Mouse (Mus musculus) spleen, postnatal 10 days (tissue): Measurements from ENCODE around the gene Vmn1r3.
"Not testable (repeated sequence)": the region's sequence is repeated elsewhere in the genome, so short reads cannot be mapped to it uniquely, and the experiment has no call there.

Experiments used
- DNase-seq, 2 experiments: peaks; one replicate each; pipeline ENCODE4 v3.0.0; 2021 to 2022; ENCODE audit warnings: low spot score in 2 of 2

The Vmn1r3 gene

DNA sequence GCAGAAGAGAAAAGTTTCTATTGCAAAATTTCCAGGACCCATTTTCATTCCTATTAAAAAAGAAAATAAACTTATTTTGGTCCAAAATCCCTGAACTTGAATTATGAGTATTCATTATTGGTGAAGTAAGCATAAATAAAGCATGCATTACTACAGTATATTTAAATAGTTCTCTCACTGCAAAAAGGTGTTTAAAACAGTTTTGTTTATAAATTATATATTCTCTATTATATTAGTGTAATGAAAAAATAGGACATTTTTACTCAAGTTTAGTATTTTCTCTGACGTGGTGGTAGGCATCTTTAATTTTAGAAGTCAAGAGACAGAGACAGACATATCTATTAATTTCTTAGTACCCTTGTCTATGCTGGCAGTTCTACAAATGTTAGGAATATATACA is at the start of gene Vmn1r3:
Gene Vmn1r3, minus strand, starts transcription at position 101 of the 400 bp plus-strand sequence.
- DNase-seq: not testable (repeated sequence)

DNA sequence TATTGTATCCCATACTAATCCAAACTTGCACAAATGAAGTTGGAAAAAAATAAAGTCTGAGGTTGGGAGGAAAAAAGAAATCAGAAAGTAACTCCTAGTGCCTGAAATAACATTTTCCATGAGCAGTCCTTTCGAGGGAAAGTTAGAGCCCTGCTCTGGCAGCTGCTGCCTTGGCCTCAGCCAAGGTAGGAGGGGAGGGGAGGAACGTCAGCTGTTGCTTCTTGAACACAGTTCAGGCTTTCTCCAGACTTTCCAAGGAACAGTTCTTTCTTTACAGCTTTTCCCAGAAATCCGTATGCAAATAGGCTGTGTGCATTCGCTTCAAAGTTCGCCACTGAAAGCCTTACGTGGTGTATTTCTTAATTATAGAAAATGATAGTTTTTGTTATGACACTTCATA is 46.9 kb upstream of the Vmn1r3 start:
- DNase-seq: no peak

DNA sequence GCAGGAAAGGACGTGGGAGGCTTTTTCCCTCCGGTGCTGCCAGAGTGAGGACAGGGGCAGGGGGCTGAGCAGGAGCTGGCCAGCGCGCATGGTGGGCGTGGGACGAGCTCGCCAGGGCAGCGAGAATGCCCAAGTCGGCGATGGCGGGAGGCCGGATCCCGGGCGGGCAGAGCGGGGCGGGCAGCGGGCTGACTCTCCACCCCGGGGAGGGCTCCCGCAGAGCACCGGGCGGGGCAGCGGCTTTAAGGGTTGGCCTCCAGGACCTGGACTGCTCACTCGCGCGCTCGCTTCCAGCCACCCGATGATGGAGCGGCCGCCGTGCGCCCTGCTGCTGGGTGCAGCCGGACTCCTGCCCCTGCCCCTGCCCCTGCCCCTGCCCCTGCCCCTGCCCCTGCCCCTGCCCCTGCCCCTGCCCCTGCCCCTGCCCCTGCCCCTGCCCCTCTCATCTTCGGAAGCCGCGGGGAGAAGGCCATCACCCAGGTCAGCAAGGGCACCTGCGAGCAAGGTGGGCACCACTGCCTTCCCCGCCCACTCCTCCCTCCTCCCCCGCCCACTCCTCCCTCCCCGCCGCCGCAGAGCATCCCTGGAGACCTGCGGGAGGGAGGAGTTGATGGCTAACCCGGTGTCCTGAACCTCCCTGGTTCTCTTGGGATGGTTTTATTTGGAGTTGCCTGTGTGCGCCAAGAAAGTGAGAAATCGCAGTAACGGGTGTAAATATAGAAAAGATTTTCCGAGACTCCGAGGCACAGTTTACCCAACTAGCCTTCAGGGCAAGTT is 45.9 kb upstream of the Vmn1r3 start:
- peak in 1 of 2 experiments; percentile 41 for DNase-seq

DNA sequence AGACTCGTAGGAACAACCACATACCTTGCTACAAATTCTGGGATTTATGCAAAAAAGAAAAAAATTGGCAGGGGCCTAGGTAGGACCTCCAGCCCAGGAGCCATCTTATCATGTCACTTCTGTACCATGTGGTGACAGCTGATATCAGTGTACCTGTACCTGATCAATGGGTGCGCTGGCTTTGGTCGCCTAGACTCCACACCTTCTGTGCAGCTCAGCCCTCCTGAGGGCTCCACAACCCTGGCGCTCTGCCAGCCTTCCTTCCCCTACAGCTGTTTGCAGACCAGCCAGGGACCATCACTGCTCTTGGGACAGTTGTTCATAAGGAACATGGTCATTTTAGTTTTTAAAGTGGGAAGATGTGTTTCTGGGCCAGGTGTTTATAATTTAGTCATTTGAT is 44.4 kb upstream of the Vmn1r3 start:
- DNase-seq: peak in 1 of 2 experiments; percentile 50

DNA sequence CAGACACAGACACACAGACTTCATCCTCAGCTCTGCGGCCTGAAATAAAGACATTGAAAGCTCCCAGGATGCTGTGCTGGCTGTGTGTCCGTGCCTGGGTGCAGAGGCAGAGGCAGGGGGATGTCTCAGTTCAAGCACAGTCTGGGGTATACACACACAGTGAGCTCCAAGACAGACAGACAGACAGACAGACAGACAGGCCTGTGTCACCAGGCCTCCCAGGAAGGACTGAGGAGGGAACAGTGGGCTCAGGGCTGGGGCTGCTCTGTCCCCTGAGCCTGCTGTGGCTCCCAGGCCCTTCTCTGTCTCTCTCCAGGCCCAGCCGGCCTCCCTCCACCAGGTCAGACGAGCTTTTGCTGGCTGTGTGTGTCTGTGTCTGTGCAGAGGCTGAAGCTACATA is 43.3 kb upstream of the Vmn1r3 start:
- DNase-seq: peak in 1 of 2 experiments; percentile 23

DNA sequence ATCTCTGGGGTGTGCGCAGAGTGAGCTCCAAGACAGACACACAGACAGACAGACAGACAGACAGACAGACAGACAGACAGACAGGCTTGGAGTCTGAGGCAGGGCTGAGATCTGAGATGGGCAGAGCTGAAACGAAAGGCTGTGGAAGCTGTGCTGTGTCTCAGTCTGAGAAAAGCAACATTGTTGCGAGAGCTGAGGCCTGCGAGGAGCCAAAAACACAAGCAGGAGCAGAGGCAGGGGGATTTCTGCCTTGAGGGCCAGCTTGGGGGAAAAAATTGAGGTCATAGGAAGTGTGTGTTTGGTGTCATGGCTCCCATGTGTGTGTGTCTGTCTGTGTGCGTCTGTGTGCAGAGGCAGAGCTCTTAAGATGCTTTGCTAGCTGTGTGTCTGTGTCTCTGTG is 42.6 kb upstream of the Vmn1r3 start:
- no peak for DNase-seq

DNA sequence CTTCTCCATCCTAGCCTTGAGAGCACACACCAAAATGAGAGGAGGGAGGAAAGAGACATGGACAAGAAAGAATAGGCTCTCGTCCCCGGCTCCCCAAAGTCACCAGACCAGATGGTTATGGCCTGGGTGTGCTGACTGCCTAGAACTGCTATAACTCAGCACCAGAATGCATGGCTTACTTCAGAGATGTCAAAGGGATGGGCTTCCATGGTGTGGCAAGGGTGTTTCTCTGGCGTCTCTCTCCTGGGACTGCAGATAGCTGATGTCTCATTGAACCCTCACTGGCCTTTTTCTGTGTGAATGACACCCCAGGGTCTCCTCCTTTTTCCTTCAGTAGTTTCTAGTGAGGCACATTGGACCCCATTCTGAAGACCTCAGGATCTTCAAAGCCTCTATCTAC is 41.3 kb upstream of the Vmn1r3 start:
- no peak for DNase-seq

DNA sequence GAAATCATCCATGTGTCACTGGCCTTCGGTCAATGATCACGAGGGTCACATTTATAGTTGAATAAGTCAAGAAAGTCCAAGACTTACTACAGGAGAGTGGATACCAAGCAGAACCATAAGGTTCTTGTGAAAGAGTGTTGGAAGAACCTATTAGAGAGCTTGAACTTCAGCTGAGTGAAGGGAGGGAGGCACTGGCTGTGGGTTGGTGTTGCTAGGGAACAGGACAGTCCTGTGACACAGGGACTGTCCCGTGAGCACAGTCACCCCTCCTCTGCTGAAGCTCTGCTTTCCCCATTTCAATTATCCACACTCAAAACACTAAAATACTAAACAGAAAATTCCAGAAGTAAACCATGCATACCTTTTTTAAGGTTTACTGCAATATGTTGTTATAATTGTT is 40.3 kb upstream of the Vmn1r3 start:
- DNase-seq: not testable (repeated sequence)

DNA sequence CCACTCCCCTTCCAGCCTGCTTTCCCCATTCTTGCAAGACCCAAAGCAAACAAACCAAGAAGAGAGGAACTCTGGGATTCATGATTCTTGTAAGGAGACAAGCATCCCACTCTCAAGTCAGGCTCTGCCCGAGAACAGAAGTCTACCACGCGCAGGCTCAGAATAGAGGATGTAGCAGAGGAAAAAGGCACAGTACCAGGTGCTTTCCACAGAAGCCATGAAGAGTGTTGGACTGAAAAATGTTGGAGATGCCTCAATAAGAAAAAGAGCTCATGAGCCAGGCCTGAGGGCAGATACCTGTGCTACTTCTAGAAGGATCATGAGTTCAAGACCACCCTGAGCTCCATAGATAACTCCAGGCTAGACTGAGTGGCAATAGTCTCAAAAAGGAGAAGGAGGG is 39.7 kb upstream of the Vmn1r3 start:
- not testable (repeated sequence) for DNase-seq

DNA sequence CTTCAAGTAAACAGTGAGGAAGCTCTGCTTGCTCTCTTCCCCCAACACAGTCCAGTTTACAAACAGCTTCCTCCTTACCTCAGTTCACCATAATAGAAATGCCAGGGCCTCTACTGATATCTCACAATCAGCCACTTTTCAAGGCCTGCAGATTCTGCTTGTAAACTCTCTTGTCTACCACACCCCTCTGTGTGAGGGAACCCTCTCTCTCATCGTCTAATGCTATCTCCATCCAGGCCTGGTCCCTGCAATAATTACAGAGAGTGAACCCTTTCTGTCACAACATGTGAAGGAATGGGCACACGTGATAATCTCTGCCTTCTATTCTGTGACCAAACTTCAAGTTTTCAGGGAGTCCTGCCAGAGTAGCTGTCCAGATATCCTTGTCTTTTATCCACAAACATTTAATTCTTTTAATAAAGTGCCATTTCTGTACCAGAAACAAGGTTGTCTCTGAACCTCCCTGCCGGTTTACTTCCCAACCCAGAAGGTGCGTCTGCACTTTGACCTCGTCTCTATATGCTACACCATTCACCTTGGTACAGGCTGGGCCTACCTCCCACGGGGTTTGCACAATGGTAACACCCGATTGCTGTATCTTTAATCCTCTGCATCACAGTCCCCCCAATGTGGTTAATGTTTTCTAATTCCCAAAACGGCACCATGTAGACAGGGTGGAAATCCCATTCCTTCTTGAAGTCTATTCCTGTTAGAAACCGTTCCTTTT is 38.5 kb upstream of the Vmn1r3 start:
- not testable (repeated sequence) for DNase-seq

DNA sequence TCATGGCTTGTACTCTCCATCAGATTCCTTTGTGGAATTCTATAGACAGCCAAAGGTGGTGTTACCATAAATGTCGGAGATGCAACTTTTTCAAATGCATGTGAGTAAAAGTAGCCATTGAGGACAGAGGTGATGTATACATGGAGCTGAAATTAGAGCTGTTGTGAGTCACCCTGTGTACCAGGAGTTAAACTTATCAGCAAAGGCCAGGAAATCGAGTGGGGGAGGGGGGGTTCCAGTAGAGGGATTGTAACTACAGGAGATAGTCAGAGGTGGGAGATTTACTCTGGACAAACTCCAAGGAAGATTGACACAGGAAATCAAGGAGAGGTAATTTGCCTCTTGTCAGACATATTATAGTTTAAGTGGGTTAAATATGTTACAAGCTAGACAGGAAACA is 31.2 kb upstream of the Vmn1r3 start:
- not testable (repeated sequence) for DNase-seq

DNA sequence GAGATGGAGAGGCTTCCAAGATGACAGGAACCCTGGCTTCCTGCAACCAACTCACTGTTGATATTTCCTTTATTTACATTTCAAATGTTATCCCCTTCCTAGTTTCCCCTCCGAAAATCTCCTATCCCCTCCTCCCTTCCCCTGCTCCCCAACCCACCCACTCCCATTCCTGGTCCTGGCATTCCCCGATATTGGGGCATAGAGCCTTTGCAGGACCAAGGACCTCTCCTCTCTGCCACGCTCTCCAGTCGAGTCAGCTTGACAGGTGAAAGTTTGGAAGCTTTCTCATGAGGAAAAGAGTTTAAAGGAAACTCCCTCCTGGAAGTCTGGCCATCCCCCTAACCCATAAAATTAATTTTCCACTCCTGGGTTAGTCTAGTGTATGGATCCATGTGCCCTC is 28.2 kb upstream of the Vmn1r3 start:
- not testable (repeated sequence) for DNase-seq

DNA sequence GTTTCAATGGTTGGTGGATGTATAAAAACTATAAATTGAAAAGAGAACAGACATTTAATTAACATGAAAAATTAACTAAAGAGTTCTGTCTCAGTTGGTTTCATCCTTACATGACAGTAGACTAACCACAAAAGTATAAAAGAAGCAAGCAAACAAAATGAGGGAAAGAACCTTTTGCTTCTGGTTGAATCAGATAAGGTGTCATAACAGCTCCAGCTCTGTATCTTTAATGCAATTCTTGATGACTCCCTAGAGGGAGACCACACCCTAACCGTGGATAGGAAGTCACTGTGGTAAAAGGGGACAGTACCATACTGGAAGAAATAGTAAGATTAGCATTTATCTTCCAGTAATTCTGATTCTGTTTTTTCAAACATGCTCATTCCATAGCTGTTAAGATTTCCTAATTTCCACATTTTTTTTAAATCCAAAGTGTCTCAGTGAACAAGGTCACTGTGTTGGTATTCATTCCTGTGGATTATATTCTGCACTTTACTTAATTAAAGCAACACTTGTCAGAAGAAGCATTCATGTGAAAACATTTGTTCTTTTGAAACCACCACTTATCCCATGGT is 24.6 kb upstream of the Vmn1r3 start:
- DNase-seq: not testable (repeated sequence)

DNA sequence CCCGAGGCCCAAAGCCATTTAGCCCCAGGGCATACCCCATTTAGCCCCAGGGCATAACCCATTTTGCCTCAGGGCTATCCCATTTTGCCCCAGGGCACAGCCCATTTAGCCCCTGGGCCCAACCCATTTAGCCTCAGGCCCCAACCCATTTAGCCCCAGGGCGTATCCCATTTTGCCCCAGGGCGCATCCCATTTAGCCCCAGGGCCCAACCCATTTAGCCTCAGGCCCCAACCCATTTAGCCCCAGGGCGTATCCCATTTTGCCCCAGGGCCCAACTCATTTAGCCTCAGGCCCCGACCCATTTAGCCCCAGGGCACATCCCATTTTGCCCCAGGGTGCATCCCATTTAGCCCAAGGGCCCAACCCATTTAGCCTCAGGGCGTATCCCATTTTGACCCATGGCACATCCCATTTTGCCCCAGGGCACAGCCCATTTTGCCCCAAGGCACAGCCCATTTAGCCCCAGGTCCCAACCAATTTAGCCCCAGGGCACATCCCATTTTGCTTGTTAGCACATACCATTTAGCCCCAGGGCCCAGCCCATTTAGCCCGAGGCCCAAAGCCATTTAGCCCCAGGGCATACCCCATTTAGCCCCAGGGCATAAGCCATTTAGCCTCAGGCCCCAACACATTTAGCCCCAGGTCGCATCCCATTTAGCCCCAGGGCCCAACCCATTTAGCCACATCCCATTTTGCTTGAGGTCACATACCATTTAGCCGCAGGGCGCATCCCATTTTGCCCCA is 8.2 kb downstream of the Vmn1r3 start:
- DNase-seq: peak in 1 of 2 experiments; percentile 22

DNA sequence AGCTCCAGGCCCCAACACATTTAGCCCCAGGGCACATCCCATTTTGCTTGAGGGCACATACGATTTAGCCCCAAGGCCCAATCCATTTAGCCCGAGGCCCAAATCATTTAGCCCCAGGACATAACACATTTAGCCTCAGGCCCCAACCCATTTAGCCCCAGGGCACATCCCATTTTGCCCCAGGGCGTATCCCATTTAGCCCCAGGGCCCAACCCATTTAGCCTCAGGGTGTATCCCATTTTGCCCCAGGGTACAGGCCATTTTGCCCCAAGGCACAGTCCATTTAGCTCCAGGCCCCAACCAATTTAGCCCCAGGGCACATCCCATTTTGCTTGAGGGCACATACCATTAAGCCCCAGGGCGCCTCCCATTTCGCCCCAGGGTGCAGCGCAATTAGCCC is 9.0 kb downstream of the Vmn1r3 start:
- DNase-seq: not testable (repeated sequence)

DNA sequence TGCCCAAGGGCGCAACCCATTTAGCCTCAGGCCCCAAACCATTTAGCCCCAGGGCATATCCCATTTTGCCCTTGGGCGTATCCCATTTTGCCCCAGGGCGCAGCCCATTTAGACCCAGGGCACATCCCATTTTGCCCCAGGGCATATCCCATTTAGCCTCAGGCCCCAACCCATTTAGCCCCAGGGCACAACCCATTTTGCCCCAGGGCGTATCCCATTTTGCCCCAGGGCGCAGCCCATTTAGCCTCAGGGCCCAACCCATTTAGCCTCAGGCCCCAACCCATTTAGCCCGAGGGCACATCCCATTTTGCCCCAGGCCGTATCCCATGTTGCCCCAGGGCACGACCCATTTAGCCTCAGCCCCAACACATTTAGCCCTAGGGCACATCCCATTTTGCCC is 9.4 kb downstream of the Vmn1r3 start:
- DNase-seq: peak in 1 of 2 experiments; percentile 21

DNA sequence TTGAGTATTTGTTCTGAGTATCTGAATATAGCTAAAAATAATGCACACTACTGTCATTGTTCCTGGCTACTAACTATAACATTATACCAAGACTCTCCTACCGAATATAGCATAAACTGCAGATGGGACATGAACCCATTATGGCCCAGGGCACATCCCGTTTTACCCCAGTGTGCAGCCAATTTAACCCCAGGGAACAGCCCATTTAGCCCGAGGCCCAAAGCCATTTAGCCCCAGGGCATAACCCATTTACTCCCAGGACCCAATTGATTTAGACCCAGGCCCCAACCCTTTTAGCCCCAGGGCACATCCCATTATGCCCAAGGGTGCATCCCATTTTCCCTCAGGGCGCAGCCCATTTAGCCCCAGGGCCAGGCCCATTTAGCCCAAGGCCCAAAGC is 10.6 kb downstream of the Vmn1r3 start:
- DNase-seq: not testable (repeated sequence)

DNA sequence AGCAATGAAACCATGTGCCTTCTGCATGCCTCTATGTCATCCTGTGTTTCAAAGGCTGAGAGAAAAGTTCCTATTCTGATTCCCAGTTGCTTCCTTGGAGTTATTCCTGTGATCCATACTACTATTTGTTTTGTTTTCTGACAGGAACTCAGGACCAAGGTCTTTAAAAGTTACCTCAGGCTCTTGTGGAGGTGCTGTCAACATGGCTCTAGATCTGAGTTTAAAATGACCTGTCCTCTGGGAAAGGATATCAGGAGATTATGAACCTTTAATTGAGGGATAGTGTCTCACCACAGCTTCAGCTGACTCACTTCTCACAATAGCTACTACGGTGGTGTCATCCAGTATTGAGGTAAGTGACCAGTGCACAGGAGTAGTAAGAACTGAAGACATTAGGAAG is 18.1 kb downstream of the Vmn1r3 start, which contains the start of gene Vmn1r2:
Gene Vmn1r2, plus strand, starts transcription at position 301 of the 400 bp plus-strand sequence.
- not testable (repeated sequence) for DNase-seq

DNA sequence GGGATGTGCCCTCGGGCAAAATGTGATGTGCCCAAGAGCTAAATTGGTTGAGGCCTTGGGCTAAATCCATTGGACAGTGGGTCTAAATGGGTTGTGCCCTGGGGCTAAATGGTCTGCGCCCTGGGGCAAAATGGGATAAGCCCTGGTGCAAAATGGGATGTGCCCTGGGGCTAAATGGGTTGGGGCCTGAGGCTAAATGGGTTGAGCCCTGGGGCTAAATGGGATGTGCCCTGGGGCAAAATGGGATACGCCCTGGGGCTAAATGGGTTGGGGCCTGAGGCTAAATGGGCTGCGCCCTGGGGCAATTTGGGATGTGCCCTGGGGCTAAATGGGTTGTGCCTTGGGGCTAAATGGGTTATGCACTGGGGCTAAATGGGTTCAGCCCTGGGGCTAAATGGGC is 20.1 kb downstream of the Vmn1r3 start:
- DNase-seq: peak in 1 of 2 experiments; percentile 44

DNA sequence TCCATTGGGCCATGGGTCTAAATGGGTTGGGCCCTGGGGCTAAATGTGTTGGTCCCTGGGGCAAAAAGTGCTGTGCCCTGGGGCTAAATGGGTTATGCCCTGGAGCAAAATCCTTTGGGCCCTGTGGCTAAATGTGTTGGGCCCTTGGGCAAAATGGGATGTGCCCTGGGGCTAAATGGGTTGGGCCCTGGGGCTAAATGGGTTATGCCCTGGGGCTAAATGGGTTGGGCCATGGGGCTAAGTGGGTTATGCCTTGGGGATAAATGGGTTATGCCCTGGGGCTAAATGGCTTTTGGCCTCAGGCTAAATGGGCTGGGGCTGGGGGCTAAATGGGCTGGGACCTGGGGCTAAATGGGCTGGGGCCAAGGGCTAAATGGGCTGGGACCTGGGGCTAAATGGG is 20.7 kb downstream of the Vmn1r3 start:
- DNase-seq: not testable (repeated sequence)

DNA sequence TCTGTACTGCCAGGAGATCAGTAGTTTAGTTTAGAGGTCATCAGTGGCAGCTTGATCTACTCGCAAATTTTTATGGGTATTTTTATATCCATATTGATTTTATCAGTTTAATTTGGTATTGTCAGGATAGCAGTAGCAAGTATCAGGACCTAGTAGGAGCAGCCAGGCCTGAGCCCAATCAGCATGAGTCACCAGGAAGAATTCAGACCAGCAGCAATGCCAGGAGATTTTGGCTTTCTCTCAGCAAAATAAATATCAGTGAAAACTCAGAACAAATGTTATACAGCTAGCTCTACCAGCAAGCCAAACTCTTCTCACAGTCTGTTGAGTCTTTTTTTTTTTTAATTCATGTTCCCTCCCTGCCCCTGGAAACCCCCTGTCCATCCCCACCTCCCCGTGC is 31.8 kb downstream of the Vmn1r3 start:
- not testable (repeated sequence) for DNase-seq

DNA sequence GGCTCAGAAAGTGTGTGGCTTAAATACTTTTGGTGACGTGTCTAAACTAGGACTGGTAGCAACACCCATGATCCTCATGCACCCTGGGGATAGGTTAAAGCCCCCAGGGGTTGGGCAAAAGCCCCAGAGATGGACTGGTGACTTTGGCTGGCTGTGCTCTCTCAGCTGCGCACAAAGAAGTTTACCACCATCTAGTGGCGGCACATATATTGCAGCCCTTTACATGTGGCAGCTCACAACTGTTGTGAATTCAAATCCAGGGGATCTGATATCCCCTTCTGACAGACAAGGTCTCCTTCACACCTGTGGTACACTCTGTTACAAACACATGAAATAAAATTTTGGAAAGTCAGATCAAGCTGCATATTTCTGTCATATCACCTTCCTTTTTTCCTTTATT is 37.2 kb downstream of the Vmn1r3 start:
- DNase-seq: not testable (repeated sequence)
